Mouse (Mus musculus) spleen, adult 2 months (tissue): ENCODE data around the gene Rpl10a. TPM values are rescaled to one million over a fixed set of nuclear protein-coding genes. Genes with fewer than 3 reads are reported as not detected.

Experiments
- DNase-seq, 2 experiments: peaks; one replicate each; pipeline versions ENCODE4 v3.0.0 to v3.0.0-alpha.2; 2012 to 2021; ENCODE audit warnings: low spot score in 2 of 2, low read depth in 1 of 2
- H3K27ac ChIP-seq: fragments of 200-500 bp; 2 replicates; pipeline ENCODE4 v1.5.1; 2012; ENCODE audit warnings: low read length, inconsistent platforms; ENCODE audit not compliant: insufficient read depth
- H3K27me3 ChIP-seq: fragments of 200-500 bp; 2 replicates; pipeline ENCODE4 v1.6.1; 2012; ENCODE audit warnings: mild to moderate bottlenecking, moderate library complexity, low read length, inconsistent platforms; ENCODE audit not compliant: control insufficient read depth, insufficient read depth
- H3K36me3 ChIP-seq: fragments of 200-500 bp; 2 replicates; pipeline ENCODE4 v1.6.1; 2012; ENCODE audit warnings: mild to moderate bottlenecking, low read length, inconsistent platforms; ENCODE audit not compliant: control insufficient read depth, insufficient read depth
- H3K4me1 ChIP-seq: fragments of 200-500 bp; 2 replicates; pipeline ENCODE4 v1.6.1; 2011; ENCODE audit warnings: inconsistent platforms; ENCODE audit not compliant: control insufficient read depth, insufficient read depth, insufficient read length
- H3K4me3 ChIP-seq: fragments of 200-500 bp; 2 replicates; pipeline ENCODE4 v1.5.1; 2011; ENCODE audit warnings: mild to moderate bottlenecking, inconsistent platforms; ENCODE audit not compliant: insufficient read depth, insufficient read length; ENCODE audit errors: extremely low read depth
- CTCF ChIP-seq: fragments of 200-500 bp; IDR thresholded peaks from 2 replicates; pipeline ENCODE4 v1.5.1; 2011; ENCODE audit warnings: mild to moderate bottlenecking, inconsistent platforms; ENCODE audit not compliant: insufficient read depth, insufficient read length, insufficient replicate concordance; ENCODE audit errors: extremely low read depth
- POLR2A ChIP-seq: fragments of 200-500 bp; IDR thresholded peaks from 2 replicates; pipeline ENCODE4 v1.6.1; 2011; ENCODE audit warnings: low read depth, low read length, inconsistent platforms
- WGBS: fragments of 180-500 bp; shearing (Covaris S2); methylation state at CpG from one replicate; pipeline ENCODE4 v1.1.7; 2018; 5-methylcytosine and 5-hydroxymethylcytosine counted together
- polyA plus RNA-seq: library from polyadenylated mRNA; depleted of rRNA; stranded (reverse); fragments of >200 nt; gene quantifications from 2 replicates; pipeline ENCODE4 v1.2.3, GENCODE M21; 2012; rRNA removed

The Rpl10a gene
- polyA plus RNA-seq = 4,168 and 4,314 TPM in 2 replicates

DNA sequence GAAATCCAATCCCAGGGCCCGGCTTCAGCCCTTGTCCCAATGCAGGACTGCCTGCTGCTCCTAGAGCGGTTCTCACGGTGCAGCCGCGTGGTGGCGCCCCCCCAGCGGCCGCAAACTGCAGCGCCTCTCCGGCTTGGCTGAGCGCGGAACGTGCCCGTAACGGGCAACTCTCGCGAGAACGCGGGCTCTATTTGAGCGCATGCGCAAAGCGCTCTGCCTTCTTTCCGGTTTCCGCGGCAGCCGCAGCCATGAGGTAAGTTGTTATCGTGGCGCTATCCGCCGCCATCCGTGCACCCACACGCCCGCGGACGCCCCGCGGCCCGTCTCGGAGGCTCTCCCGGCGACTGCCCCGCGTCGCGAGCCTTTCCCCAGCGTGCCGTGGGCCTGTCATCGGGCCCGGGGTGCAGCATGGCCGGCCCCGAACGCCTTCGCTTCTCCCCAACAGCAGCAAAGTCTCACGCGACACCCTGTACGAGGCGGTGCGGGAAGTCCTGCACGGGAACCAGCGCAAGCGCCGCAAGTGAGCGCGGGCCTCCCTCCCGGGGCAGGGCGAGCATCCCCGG lies at the start of gene Rpl10a:
TSS of gene Rpl10a (plus strand) at position 106 of the 563 bp plus-strand sequence.
- WGBS = 0% methylated on average over 67 of the region's 67 CpGs
- TF ChIP-seq CTCF = peak; percentile 87
- peak; percentile 83 for TF ChIP-seq POLR2A
- Histone ChIP-seq H3K4me3 (peak within 1 kb of the TSS; percentile 71), H3K27ac (peak within 1 kb of the TSS; percentile 83), H3K4me1 (peaks cover 2% of the 10 kb centered on the region; the same call in 1 of the 2 replicates), H3K27me3 (no peaks in the 10 kb centered on the region), H3K36me3 (peaks cover 20% of the 10 kb centered on the region)
- peak; percentile 90 to 96 for DNase-seq

DNA sequence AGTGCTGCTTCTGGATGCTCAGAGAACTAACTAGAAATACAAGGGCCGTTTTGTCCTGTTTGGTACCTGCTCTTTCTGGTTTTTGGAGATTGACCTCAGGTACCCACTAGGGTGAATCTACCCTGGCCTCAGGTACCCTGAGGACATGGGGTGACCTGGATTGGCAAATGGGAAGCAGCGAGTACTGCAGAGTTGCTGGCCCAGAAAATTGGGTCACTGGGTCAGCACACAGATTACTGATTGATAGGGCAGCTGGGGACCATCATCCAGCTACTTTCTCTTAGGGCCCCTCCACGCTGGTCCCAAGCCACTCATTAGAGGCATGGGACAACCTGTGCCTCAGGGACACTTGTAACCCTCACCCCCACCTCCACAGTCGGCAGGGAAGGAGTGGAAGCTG lies 49.0 kb upstream of the Rpl10a start:
- DNase-seq = no peak
- Histone ChIP-seq H3K27ac (no peak overlapping the region), H3K36me3 (no peaks in the 10 kb centered on the region), H3K4me1 (peaks cover 9% of the 10 kb centered on the region; the same call in 1 of the 2 replicates), H3K27me3 (no peaks in the 10 kb centered on the region), H3K4me3 (no peak overlapping the region)
- 83% methylated on average over 4 of the region's 4 CpGs for WGBS
- TF ChIP-seq CTCF (no peak), POLR2A (no peak)

DNA sequence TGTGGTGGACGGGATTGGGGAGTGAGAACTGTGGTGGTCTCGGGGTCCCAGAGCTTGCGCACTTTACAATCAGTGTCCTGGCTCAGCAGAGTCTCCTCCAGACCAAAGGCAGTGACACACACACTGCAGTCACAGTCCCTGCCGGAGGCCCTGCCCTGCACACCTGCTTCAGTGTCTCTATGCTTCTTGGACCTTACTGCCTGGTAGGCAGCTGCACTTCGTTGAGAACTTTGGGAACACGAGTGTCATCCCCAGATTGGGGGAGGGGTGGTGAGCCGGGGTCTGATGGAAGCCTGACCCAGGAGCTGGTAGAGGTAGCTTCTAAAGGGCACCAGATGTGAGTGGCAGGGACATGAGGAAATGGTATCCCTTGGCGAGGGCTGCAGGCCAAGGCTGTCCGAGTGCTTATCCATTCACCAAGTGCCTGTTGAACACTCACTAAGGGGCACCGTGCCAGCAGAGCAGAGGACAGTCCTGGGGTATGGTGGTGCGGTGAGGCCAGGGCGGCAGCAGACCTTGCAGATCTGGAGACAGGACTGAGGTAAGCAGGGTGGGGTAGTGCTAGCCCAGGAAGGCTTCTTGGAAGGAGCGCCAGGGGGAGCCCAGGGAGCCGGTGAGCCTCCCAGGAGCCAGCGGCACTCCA lies 48.4 kb upstream of the Rpl10a start:
- Histone ChIP-seq H3K27ac (no peak overlapping the region), H3K36me3 (no peaks in the 10 kb centered on the region), H3K27me3 (no peaks in the 10 kb centered on the region), H3K4me3 (no peak overlapping the region), H3K4me1 (peaks cover 9% of the 10 kb centered on the region; the same call in 1 of the 2 replicates)
- 85% methylated on average over 15 of the region's 15 CpGs for WGBS
- TF ChIP-seq CTCF = no peak
- TF ChIP-seq POLR2A = no peak
- DNase-seq = no peak

DNA sequence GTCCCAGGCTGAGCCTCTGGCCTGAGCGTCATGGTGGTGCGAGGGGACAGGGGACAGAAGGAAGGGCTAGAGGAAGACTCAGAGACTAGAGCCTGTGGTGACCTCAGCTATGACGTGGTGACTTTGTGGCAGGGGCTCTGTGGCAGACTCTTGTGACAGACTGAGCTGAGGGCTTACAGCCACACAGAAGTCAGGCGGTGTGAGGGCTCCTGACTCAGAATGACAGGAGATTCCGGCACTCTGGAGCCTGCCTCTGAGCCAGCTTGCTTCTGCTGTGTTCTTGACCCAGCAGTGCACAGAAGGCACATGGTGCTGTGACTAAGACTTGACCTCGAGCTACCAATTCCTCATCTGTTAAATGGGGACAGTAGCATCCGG lies 47.9 kb upstream of the Rpl10a start:
- H3K36me3 ChIP-seq = no peaks in the 10 kb centered on the region
- TF ChIP-seq POLR2A = no peak
- no peak for TF ChIP-seq CTCF
- no peak overlapping the region for H3K27ac ChIP-seq
- no peak for DNase-seq
- H3K27me3 ChIP-seq = no peaks in the 10 kb centered on the region
- H3K4me3 ChIP-seq = no peak overlapping the region
- peaks cover 9% of the 10 kb centered on the region; the same call in 1 of the 2 replicates for H3K4me1 ChIP-seq
- WGBS = 86% methylated on average over 7 of the region's 7 CpGs

DNA sequence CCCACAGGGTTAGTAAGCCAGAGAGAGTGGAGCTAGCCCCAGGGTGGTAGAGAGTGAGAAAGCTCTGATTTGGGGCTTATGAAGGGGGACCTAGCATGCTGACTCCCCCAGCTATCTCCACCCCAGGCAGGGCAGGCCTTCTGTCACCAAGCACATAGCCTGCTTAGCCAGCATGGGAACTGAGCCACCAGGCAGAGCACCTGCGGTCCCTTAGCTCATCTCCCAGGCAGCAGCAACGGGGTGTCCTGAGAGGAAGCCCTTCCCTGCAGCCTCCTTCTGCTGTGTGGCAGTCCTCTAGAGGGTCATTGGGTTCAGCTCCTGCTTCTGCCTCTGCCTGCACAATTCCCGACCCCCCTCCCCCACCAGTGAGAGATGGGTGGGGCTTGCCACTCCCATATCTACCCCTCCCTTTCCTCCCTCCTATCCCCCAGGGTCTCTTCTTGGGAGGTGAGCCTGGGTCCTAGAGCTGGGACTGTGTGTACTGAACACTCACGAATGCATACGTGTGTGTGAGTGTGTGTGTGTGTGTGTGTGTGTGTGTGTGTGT lies 47.4 kb upstream of the Rpl10a start:
- H3K36me3 ChIP-seq = no peaks in the 10 kb centered on the region
- H3K27me3 ChIP-seq = no peaks in the 10 kb centered on the region
- no peak for TF ChIP-seq CTCF
- TF ChIP-seq POLR2A = no peak
- 64% methylated on average over 5 of the region's 5 CpGs for WGBS
- H3K27ac ChIP-seq = no peak overlapping the region
- no peak overlapping the region for H3K4me3 ChIP-seq
- DNase-seq = no peak
- peaks cover 9% of the 10 kb centered on the region; the same call in 1 of the 2 replicates for H3K4me1 ChIP-seq

DNA sequence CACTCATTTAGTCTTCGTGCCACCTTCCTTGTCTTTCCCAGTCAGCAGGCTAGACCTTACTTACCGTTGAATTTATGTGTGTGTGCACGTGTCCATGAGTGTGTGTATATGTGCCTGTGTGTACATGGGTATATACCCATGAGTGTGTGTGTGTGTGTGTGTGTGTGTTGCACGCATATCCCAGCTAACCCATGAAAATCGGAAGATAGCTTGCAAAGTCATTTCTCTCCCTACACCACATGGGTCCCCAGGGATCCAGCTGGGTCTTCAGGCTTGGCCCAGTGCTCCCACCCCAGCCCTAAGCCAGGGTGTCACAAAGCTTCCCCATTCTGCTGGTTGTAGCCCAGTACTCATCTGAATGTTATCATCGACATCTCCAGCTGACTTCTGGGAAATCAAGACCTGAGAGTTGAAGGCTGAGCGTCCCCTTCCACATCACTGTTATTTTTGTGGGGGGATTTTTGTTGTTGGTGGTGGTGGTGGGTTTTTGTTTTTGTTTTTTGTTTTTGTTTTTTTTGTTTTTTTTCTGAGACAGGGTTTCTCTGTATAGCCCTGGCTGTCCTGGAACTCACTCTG lies 46.3 kb upstream of the Rpl10a start:
- no peaks in the 10 kb centered on the region for H3K36me3 ChIP-seq
- H3K27ac ChIP-seq = no peak overlapping the region
- no peaks in the 10 kb centered on the region for H3K27me3 ChIP-seq
- H3K4me3 ChIP-seq = no peak overlapping the region
- TF ChIP-seq POLR2A = no peak
- TF ChIP-seq CTCF = no peak
- H3K4me1 ChIP-seq = peaks cover 9% of the 10 kb centered on the region; the same call in 1 of the 2 replicates
- 43% methylated on average over 7 of the region's 7 CpGs for WGBS
- no peak for DNase-seq

DNA sequence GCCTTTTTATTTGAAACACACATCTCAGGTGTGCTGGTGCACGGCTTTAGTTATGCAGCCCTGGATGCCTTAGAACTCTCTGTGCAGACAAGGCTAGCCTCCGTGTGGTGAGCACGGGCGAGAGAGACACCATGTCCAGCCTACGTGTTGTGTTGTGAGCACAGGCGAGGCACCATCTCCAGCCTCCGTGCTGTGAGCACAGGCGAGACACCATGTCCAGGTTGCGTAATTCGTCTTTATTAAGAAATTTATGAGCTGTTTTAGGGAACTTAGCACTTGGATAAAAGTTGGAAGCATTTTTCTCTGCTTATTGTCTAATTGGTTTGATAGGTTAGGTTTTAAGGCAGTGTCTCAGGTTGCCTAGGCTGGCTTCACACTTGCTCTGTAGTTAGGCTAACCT lies 45.1 kb upstream of the Rpl10a start:
- Histone ChIP-seq H3K36me3 (no peaks in the 10 kb centered on the region), H3K27ac (no peak overlapping the region), H3K27me3 (no peaks in the 10 kb centered on the region), H3K4me3 (no peak overlapping the region), H3K4me1 (peaks cover 9% of the 10 kb centered on the region; the same call in 1 of the 2 replicates)
- TF ChIP-seq POLR2A (no peak), CTCF (no peak)
- DNase-seq = no peak
- 95% methylated on average over 10 of the region's 10 CpGs for WGBS
